Mouse (Mus musculus) layer of hippocampus, postnatal 36 days (tissue): ENCODE measurements around the gene Nlrp1b. TPM values are rescaled to one million over a fixed set of nuclear protein-coding genes. Genes with fewer than 3 reads are reported as not detected.

Experiments
- DNase-seq, 2 experiments: peaks; one replicate each; pipeline ENCODE4 v3.0.0; 2022
- total RNA-seq, 2 experiments: library from RNA; stranded (reverse); gene quantifications; 2 replicates each; pipeline ENCODE4 v1.2.3; 2021

The Nlrp1b gene
- total RNA-seq: under 1 TPM; 0.18 to 0.22 TPM

GRCm38 (mm10) chr11:71230684-71231480, at the start of gene Nlrp1b:
TSS of gene Nlrp1b (minus strand) at chr11:71230733.
- DNase-seq: no peak

DNA sequence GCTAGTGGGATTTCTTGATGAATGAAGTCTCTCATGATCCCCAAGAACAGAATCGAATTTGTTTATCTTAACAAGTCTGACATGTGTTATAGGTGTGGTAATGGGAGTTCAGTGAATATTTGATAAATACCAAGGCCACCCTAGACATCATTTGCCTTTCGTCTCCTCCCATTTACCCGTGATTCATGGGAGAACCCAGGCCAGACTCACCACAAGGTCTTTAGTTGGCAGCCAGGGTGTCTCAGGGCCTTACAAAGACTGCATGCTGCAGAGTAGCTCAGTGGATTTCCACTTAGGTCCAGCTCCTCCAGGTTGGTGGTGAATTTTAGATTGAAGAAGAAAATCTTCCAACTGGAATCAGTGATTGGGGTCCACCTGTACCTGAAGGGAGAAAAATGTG, 30.5 kb upstream of the Nlrp1b start:
- no peak for DNase-seq

GRCm38 (mm10) chr11:71251333-71251732, 20.8 kb upstream of the Nlrp1b start:
- DNase-seq: no peak

GRCm38 (mm10) chr11:71224614-71225013, 5.9 kb downstream of the Nlrp1b start:
- no peak for DNase-seq

DNA sequence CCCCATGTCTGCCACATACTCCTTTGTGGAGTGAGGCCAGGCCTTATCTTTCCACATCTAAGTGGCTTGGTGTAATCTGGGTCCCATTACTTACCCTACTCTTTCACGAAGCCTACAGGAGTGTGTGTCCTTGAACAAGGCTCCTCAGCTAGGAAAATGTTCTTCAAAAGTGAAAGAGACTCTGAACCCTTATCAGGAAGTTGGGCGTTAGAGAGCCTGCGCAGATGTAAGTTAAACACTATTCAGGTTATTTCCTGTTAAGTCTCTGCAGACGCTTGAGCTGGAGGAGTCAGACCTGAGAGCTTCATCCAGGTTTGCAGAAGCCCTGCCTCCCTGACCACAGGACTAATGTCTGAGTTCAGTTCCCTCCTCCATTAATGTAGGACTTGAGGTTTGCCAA, 27.8 kb downstream of the Nlrp1b start:
- DNase-seq: no peak

GRCm38 (mm10) chr11:71199349-71199748, 31.2 kb downstream of the Nlrp1b start:
- no peak for DNase-seq

DNA sequence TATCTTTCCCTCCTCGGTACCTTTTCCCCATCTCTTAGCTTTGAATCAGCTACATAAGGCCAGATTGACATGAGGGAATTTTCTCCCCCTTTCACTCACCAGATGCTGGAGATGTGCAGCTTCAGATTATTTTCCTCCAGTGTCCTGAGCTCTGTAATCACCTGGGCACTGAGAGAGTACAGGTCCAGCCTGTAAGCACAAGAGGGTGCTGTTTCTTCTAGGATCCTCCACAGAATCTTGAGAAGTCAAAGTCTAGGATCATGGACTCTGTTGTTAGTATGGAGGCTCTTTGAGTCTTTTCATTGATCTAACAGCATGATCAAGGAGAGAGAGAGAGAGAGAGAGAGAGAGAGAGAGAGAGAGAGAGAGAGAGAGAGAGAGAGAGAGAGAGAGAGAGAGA, 60.9 kb downstream of the Nlrp1b start:
- DNase-seq: no peak

GRCm38 (mm10) chr11:71164139-71164538, 66.4 kb downstream of the Nlrp1b start:
- no peak for DNase-seq

GRCm38 (mm10) chr11:71159439-71160136, 70.9 kb downstream of the Nlrp1b start:
- DNase-seq: no peak

DNA sequence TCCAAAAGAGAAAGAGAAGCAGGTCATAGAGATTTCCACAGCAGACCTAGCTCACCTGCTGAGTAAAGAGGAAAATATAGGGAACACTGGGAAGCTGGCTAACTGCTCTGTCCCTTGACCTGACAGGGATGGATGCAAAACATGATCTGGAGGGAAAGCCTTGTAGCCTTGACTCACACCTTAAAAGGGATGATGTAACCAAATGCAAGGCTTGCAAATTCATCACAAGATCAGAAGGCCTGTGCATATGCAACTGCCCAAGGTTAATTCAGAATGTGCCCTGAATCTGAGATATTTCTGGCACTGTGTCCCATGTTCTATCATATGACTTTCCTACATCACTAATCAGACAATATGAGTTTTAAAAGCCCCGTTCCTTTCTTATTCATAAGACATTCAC, 75.3 kb downstream of the Nlrp1b start:
- DNase-seq: no peak

DNA sequence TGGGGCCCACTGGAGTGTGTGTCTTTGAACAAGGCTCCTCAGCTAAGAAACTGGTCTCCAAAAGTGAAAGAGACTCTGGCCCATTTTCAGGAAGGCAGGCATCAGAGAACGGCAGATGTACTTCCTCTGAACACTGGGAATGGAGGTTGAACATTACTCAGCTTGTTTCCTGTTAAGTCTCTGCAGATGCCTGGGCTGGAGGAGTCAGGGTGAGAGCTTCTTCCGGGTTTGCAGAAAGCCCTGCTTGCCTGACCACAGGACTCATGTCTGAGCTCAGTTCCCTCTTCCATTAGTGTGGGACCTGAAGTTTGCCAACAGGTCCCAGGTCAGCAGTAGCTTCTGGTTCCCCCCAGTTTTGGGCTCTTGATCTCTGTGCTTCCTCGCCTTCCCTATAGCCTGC, 85.9 kb downstream of the Nlrp1b start, which contains the start of gene Nlrp1a:
Gene Nlrp1a (minus strand): TSS at position 44 of the 400 bp plus-strand sequence.
- DNase-seq: no peak

DNA sequence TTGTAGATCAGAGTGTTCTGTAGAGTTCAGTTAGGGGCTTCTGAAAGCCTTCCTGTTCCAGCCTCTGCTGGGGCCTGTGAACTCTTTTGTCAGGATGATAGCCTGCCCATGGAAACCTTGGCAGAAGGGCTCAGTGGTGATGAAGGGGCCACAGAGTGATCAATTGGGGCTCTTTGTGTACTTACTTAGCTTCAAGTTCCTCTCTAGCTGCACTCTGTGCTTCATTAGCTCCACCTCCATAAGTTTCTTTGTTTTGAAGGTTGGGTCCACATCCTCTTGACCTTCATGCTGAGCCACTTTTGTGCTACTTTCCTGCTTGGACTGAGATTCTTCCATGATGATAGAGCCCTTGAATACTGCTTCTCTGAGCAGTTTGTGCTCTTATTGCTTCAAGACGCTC, 88.5 kb downstream of the Nlrp1b start:
- no peak for DNase-seq

DNA sequence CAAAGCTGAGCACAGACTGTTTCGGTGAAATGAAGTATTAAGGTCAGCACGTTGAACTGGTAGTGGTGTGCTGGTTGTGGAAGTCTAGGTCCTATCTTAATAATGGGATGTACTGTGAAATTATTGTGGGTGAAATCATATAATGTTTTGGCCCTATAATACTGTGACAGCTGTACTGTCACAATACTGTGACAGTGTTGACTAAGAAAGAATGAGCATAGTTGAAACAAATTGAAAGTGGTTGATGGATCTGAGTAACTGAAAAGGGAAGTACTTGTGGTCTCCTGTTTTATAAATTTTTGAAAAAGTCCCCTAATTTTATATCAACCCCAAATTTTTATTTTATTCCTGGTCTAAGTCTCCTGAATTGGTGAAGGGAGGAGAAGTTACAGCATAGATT, 123.4 kb downstream of the Nlrp1b start:
- DNase-seq: no peak

DNA sequence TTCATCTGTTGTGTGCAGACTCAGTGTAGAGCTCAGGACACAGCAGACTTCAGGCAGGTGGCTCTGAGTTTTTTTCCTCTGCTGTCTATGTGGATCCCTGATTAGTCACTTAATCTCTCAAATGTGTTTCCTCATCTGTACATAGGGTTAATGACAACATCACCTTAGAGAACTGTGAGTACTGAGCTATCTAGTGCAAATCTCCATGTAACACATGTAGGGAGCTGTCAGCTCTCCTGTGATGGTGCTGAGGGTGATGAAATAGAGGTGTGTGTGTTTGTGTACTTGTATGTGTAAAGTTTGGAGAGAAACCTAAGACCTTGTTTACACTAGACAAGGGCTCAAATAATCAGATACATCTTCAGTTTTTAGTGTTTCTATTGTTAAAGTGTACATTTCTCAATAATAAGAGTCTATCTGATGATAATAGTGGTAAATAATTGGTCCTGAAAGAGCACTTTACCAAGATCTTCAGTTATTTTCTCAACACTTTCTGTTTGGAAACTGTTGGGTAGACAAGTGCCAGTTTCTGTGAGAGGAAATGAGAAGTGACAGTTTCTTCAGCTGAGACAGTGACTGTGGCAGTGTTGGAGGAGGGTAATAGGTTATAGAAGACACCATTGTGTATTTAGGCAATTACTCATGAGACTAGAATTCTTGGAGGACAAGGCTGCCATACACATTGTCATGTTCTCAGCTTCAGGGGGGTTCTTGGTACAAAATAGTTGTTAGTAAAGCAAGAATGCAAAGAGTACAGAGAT, 124.1 kb downstream of the Nlrp1b start:
- no peak for DNase-seq

DNA sequence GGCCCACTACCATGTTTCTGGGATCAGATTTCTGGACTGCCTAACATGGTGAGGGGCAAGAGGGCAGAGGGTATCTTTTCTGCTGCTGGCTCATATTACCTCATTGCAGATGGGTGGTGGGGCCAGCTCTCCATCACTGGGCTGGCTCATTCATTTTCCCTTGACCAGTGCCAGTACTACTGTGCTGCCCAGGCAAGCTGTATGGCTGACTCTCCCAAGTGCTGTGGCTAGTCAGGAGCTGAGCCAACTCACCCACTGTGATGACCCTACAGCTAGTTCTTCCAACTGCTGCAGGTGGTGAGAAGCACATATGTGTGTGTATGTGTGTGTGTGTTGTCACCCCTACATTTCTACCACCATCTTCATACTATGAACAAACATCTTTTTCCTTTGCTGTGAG, 126.6 kb downstream of the Nlrp1b start:
- DNase-seq: no peak

Other genes starting within 250 kb of the Nlrp1b start
- gene C1qbp, start 247.7 kb downstream of the Nlrp1b start, total RNA-seq: 100 to 1,000 TPM in 1 of 2 experiments, 10 to 100 TPM in 1; 99.2 to 101 TPM
- gene Dhx33, start 226.3 kb downstream of the Nlrp1b start, total RNA-seq: 10 to 100 TPM; 59.0 to 70.6 TPM
- 10 to 100 TPM; 16.6 to 18.1 TPM for gene Mis12, start 211.1 kb downstream of the Nlrp1b start, total RNA-seq
- gene Derl2, start 210.9 kb downstream of the Nlrp1b start, total RNA-seq: 10 to 100 TPM; 29.9 to 30.9 TPM
- gene 6330403K07Rik, start 197.2 kb downstream of the Nlrp1b start, total RNA-seq: 100 to 1,000 TPM; 196 to 210 TPM
- gene Nlrp1a, start 86.0 kb downstream of the Nlrp1b start, total RNA-seq: 1 to 10 TPM in 1 of 2 experiments, under 1 TPM in 1; 0.68 to 1.0 TPM